Mouse (Mus musculus) spleen, adult 2 months (tissue): ENCODE measurements around the gene Sphk2.

Experiments
- CTCF ChIP-seq: fragments of 200-500 bp; IDR thresholded peaks from 2 replicates; pipeline ENCODE4 v1.5.1; 2011; ENCODE audit warnings: mild to moderate bottlenecking, inconsistent platforms; ENCODE audit not compliant: insufficient read depth, insufficient read length, insufficient replicate concordance; ENCODE audit errors: extremely low read depth
- POLR2A ChIP-seq: fragments of 200-500 bp; IDR thresholded peaks from 2 replicates; pipeline ENCODE4 v1.6.1; 2011; ENCODE audit warnings: low read depth, low read length, inconsistent platforms

- TF ChIP-seq CTCF (no peak), POLR2A (no peak)
Observed at GRCm38 (mm10) chr7:45725151-45725550, 7.3 kb upstream of the Sphk2 start.
